17 mouse cellular contexts compared by ENCODE assay signal in genomic region chr7:97128949-97129348, GRCm38 (mm10). TPM values are rescaled to one million over a fixed set of nuclear protein-coding genes. Genes with fewer than 3 reads are reported as not detected.
A peak's percentile ranks its signal among the peaks of the same experiment; 100 is the strongest.
DNase-seq lines count a peak whose midpoint lies in the region; ATAC-seq and TF ChIP-seq lines count a peak whose summit lies in the region.
"Had no signal": no experiment of that assay in that cellular context is flagged by ENCODE, and none has a peak within 500 bp of the region (broad histone marks: within the 10 kb centered on the region; RNA-seq: fewer than 3 reads in every experiment).

No protein-coding gene starts in this region.

- H3K4me3 ChIP-seq in kidney, embryonic 16.5 days (ENCODE audit: low read length): no peak overlapping the region
- H3K4me3 ChIP-seq in kidney, embryonic 15.5 days (replicated peaks): no peak overlapping the region
- H3K4me3 ChIP-seq in heart, postnatal 0 days (ENCODE audit: low read depth, low read length): no peak overlapping the region
- H3K4me3 ChIP-seq in intestine, embryonic 16.5 days (ENCODE audit: low read length): no peak overlapping the region
- H3K4me3 ChIP-seq: layer of hippocampus, adult 2 months; limb, embryonic 13.5 days; neural tube, embryonic 12.5 days had no signal

- TF ChIP-seq CTCF in heart, postnatal 0 days (IDR thresholded peaks at IDR 0.05; ENCODE audit: low read depth): no peak

- peaks cover 3% of the 10 kb centered on the region; the same call in 1 of the 2 replicates for H3K4me1 ChIP-seq in kidney, embryonic 16.5 days (ENCODE audit: insufficient read depth, low read length)
- H3K4me1 ChIP-seq in kidney, embryonic 15.5 days: 0 out of 2 replicates have a peak, but pooled peaks cover 4% of the 10 kb centered on the region
- peaks cover 10% of the 10 kb centered on the region for H3K4me1 ChIP-seq in heart, postnatal 0 days (ENCODE audit: control insufficient read depth, insufficient read depth)
- H3K4me1 ChIP-seq in intestine, embryonic 16.5 days (ENCODE audit: control insufficient read depth, insufficient read depth, low read length): no peaks in the 10 kb centered on the region
- H3K4me1 ChIP-seq: limb, embryonic 13.5 days; neural tube, embryonic 12.5 days had no signal

- no peaks in the 10 kb centered on the region for H3K9me3 ChIP-seq in kidney, embryonic 16.5 days (ENCODE audit: low read length)
- no peaks in the 10 kb centered on the region; the same call in 1 of the 2 replicates for H3K9me3 ChIP-seq in kidney, embryonic 15.5 days (replicated peaks)
- H3K9me3 ChIP-seq in heart, postnatal 0 days (replicated peaks; ENCODE audit: control insufficient read depth, low read length): no peaks in the 10 kb centered on the region
- no peaks in the 10 kb centered on the region for H3K9me3 ChIP-seq in intestine, embryonic 16.5 days (ENCODE audit: control insufficient read depth, low read length)
- H3K9me3 ChIP-seq: limb, embryonic 13.5 days; neural tube, embryonic 12.5 days had no signal

- H3K27ac ChIP-seq in kidney, embryonic 16.5 days (ENCODE audit: low read length): no peak overlapping the region
- no peak overlapping the region for H3K27ac ChIP-seq in kidney, embryonic 15.5 days
- H3K27ac ChIP-seq in heart, postnatal 0 days (ENCODE audit: low read depth): peak overlapping the region; percentile 43
- no peak overlapping the region for H3K27ac ChIP-seq in intestine, embryonic 16.5 days (ENCODE audit: low read length)
- H3K27ac ChIP-seq: layer of hippocampus, adult 2 months; limb, embryonic 13.5 days; neural tube, embryonic 12.5 days had no signal

- no peak for TF ChIP-seq EP300 in heart, postnatal 0 days (IDR thresholded peaks at IDR 0.05; ENCODE audit: low read depth)

- H3K9ac ChIP-seq in kidney, embryonic 16.5 days (replicated peaks; ENCODE audit: low read length): no peak overlapping the region
- no peak overlapping the region for H3K9ac ChIP-seq in kidney, embryonic 15.5 days
- H3K9ac ChIP-seq in heart, postnatal 0 days (replicated peaks; ENCODE audit: low read depth, low read length): no peak overlapping the region
- H3K9ac ChIP-seq in intestine, embryonic 16.5 days (ENCODE audit: low read depth, low read length): no peak overlapping the region
- H3K9ac ChIP-seq: limb, embryonic 13.5 days; liver, postnatal 0 days; neural tube, embryonic 12.5 days had no signal

- WGBS in kidney, embryonic 16.5 days: 16% methylated on average over 1 of the region's 1 CpGs
- 52% methylated on average over 1 of the region's 1 CpGs for WGBS in kidney, embryonic 15.5 days
- WGBS in heart, postnatal 0 days: 12% methylated on average over 1 of the region's 1 CpGs
- 57% methylated on average over 1 of the region's 1 CpGs for WGBS in intestine, embryonic 16.5 days

- intact Hi-C loops in heart, postnatal 36 days (cut with DNase I): loop anchor here (5.0 kb wide), 1 partner anchor 43 kb away; no protein-coding TSS in a partner anchor

- H3K27me3 ChIP-seq in kidney, embryonic 16.5 days (ENCODE audit: insufficient read depth, low read length): no peaks in the 10 kb centered on the region
- no peaks in the 10 kb centered on the region for H3K27me3 ChIP-seq in kidney, embryonic 15.5 days
- H3K27me3 ChIP-seq in heart, postnatal 0 days (ENCODE audit: control insufficient read depth, insufficient read depth, low read length): no peaks in the 10 kb centered on the region
- no peaks in the 10 kb centered on the region for H3K27me3 ChIP-seq in intestine, embryonic 16.5 days (replicated peaks; ENCODE audit: control insufficient read depth, insufficient read depth, low read length)
- H3K27me3 ChIP-seq: limb, embryonic 13.5 days; neural tube, embryonic 12.5 days had no signal

- ATAC-seq in kidney, embryonic 16.5 days (ENCODE audit: low FRiP score, low TSS enrichment): peak; percentile 35; the same call in 1 of the 2 replicates
- ATAC-seq in kidney, embryonic 15.5 days (replicated peaks; ENCODE audit: low FRiP score): no peak
- ATAC-seq in heart, postnatal 0 days (ENCODE audit: insufficient read depth, low read depth): peak; percentile 51
- no peak for ATAC-seq in intestine, embryonic 16.5 days
- ATAC-seq: inflammation-experienced regulatory T-cells, adult 6 months; liver, postnatal 0 days had no signal

- H3K4me2 ChIP-seq in kidney, embryonic 16.5 days (replicated peaks; ENCODE audit: low read depth, low read length): no peak overlapping the region
- no peak overlapping the region for H3K4me2 ChIP-seq in kidney, embryonic 15.5 days
- no peak overlapping the region for H3K4me2 ChIP-seq in heart, postnatal 0 days (ENCODE audit: low read depth, low read length)
- H3K4me2 ChIP-seq in intestine, embryonic 16.5 days (ENCODE audit: low read depth, low read length): no peak overlapping the region
- H3K4me2 ChIP-seq: limb, embryonic 13.5 days; neural tube, embryonic 12.5 days had no signal

- peaks cover 7% of the 10 kb centered on the region for H3K36me3 ChIP-seq in kidney, embryonic 16.5 days (ENCODE audit: insufficient read depth, low read length)
- H3K36me3 ChIP-seq in kidney, embryonic 15.5 days: peaks cover 7% of the 10 kb centered on the region
- H3K36me3 ChIP-seq in heart, postnatal 0 days (replicated peaks; ENCODE audit: control insufficient read depth, insufficient read depth, low read length): no peaks in the 10 kb centered on the region; the same call in 1 of the 2 replicates
- no peaks in the 10 kb centered on the region for H3K36me3 ChIP-seq in intestine, embryonic 16.5 days (ENCODE audit: control insufficient read depth, insufficient read depth, low read length)
- H3K36me3 ChIP-seq: limb, embryonic 13.5 days had no signal

- DNase-seq in heart, adult 11 months: peak; percentile 91
- DNase-seq in heart, postnatal 36 days: no peak
- peak; percentile 25 for DNase-seq in 3T3-L1 (ENCODE audit: low read depth, low spot score)
- peak; percentile 48 for DNase-seq in heart, postnatal 0 days (ENCODE audit: low spot score)
- no peak for DNase-seq in T-cell, adult 2 months (ENCODE audit: low spot score)
- DNase-seq: adrenal gland, adult 8-10 months; B cell, adult 2 months; cerebellum, adult 9-10 months; gastrocnemius, postnatal 14 days; liver, postnatal 0 days had no signal

RNA-seq across cellular contexts. Expression of gene Gab2, which starts 47.6 kb away (rescaled TPM):
- 10 to 100 TPM; 19.6 to 19.9 TPM for total RNA-seq in heart, postnatal 36 days (2021)
- polyA plus RNA-seq in kidney, embryonic 16.5 days (2015; fragmentation: Nextera tagmentation; extraction: Ambion mirVana): 13.9 and 14.7 TPM in 2 replicates
- 13.1 and 14.5 TPM in 2 replicates for polyA plus RNA-seq in kidney, embryonic 15.5 days (2015; fragmentation: Nextera tagmentation; extraction: Ambion mirVana)
- total RNA-seq in heart, postnatal 0 days (2014; rRNA removed; ENCODE audit: low replicate concordance): 13.4 and 20.9 TPM in 2 replicates
- polyA plus RNA-seq in heart, postnatal 0 days (2015; fragmentation: Nextera tagmentation; extraction: Ambion mirVana): 4.3 and 4.9 TPM in 2 replicates
- polyA plus RNA-seq in intestine, embryonic 16.5 days (2015; fragmentation: Nextera tagmentation; extraction: Ambion mirVana): 5.4 and 6.0 TPM in 2 replicates

Comparison
In these comparisons a context has a peak if more than half of its experiments do, and no peak if none do; other contexts are left out.
1. DNase-seq: peak in heart, adult 11 months (single experiment), 3T3-L1 (single experiment) and heart, postnatal 0 days (single experiment); none in heart, postnatal 36 days (0 of 2) and T-cell, adult 2 months (single experiment).
2. ATAC-seq: peak in kidney, embryonic 16.5 days (single experiment) and heart, postnatal 0 days (single experiment); none in kidney, embryonic 15.5 days (single experiment) and intestine, embryonic 16.5 days (single experiment).